Mouse (Mus musculus) frontal cortex, postnatal 10 days (tissue): ENCODE measurements around the gene Timm8a2.
A peak's percentile ranks its signal among the peaks of the same experiment; 100 is the strongest.
"Not testable (repeated sequence)": the region's sequence is repeated elsewhere in the genome, so short reads cannot be mapped to it uniquely, and the experiment has no call there.

Experiments used
- DNase-seq, 2 experiments: peaks; one replicate each; pipeline ENCODE4 v3.0.0; 2022; ENCODE audit warnings: low spot score in 2 of 2, mixed read lengths in 1 of 2

The Timm8a2 gene

GRCm38 (mm10) chr14:122060642-122061041, 26.2 kb downstream of the Timm8a2 start:
- peak; percentile 45 to 70 for DNase-seq

GRCm38 (mm10) chr14:122061376-122061775, 26.9 kb downstream of the Timm8a2 start:
- DNase-seq: no peak

GRCm38 (mm10) chr14:122062411-122063090, 28.1 kb downstream of the Timm8a2 start:
- no peak for DNase-seq

GRCm38 (mm10) chr14:122063599-122063998, 29.1 kb downstream of the Timm8a2 start:
- DNase-seq: no peak

GRCm38 (mm10) chr14:122064519-122064918, 30.0 kb downstream of the Timm8a2 start:
- peak; percentile 26 to 57 for DNase-seq

- DNase-seq: no peak
These were observed 31.8 kb downstream of the Timm8a2 start for GRCm38 (mm10) chr14:122066243-122066642.

GRCm38 (mm10) chr14:122068036-122068435, 33.6 kb downstream of the Timm8a2 start:
- not testable (repeated sequence) for DNase-seq

- no peak for DNase-seq
These were observed 34.6 kb downstream of the Timm8a2 start for GRCm38 (mm10) chr14:122068801-122069695.

- DNase-seq: no peak
These were observed 35.5 kb downstream of the Timm8a2 start for GRCm38 (mm10) chr14:122069948-122070347.

- no peak for DNase-seq
These were observed 38.9 kb downstream of the Timm8a2 start for GRCm38 (mm10) chr14:122073422-122073821.

GRCm38 (mm10) chr14:122074360-122074759, 39.9 kb downstream of the Timm8a2 start:
- no peak for DNase-seq

- no peak for DNase-seq
These were observed 41.2 kb downstream of the Timm8a2 start for GRCm38 (mm10) chr14:122075485-122076200.

GRCm38 (mm10) chr14:122077017-122077416, 42.5 kb downstream of the Timm8a2 start:
- DNase-seq: no peak

- peak in 1 of 2 experiments; percentile 20 for DNase-seq
These were observed 45.0 kb downstream of the Timm8a2 start for GRCm38 (mm10) chr14:122079428-122079827.

- DNase-seq: no peak
These were observed 45.4 kb downstream of the Timm8a2 start for GRCm38 (mm10) chr14:122079921-122080320.

- DNase-seq: no peak
These were observed 46.8 kb downstream of the Timm8a2 start for GRCm38 (mm10) chr14:122081308-122081707.

GRCm38 (mm10) chr14:122083499-122083898, 49.0 kb downstream of the Timm8a2 start:
- no peak for DNase-seq

GRCm38 (mm10) chr14:122087956-122088355, 53.5 kb downstream of the Timm8a2 start:
- DNase-seq: no peak
